Mouse (Mus musculus) layer of hippocampus, adult 8-10 months (tissue): ENCODE results near the gene Smarca1. TPM values are rescaled to one million over a fixed set of nuclear protein-coding genes. Genes with fewer than 3 reads are reported as not detected.

Source experiments
- DNase-seq, 2 experiments: peaks; one replicate each; pipeline ENCODE4 v3.0.0; 2022; ENCODE audit warnings: low spot score in 2 of 2
- total RNA-seq, 4 experiments: library from RNA; stranded (reverse); gene quantifications; 2 replicates each; pipeline ENCODE4 v1.2.4; 2022

Gene Smarca1
- total RNA-seq, 4 experiments from 2014 or later: 31.6 to 39.5 (median 34.1) TPM

GRCm38 (mm10) chrX:47764440-47764839, 128.3 kb downstream of the Smarca1 start:
- DNase-seq: no peak

- DNase-seq: no peak
Measured at GRCm38 (mm10) chrX:47760212-47760611, 132.6 kb downstream of the Smarca1 start.

Other genes starting within 250 kb of the Smarca1 start
- gene Ocrl, start 19.4 kb upstream of the Smarca1 start, total RNA-seq: 10 to 100 TPM; 53.9 to 65.3 (median 59.9) TPM
- gene Apln, start 141.9 kb upstream of the Smarca1 start, total RNA-seq: 10 to 100 TPM in 3 of 4 experiments, 1 to 10 TPM in 1; 10.0 to 22.7 (median 13.7) TPM
- under 1 TPM in 3 of 4 experiments, not detected in 1; 0.12 to 0.30 (median 0.23) TPM for gene Xpnpep2, start 215.8 kb upstream of the Smarca1 start, total RNA-seq